Mouse (Mus musculus) brain, embryonic 14.5 days (tissue): ENCODE data around the gene Zfp281. TPM values are rescaled to one million over a fixed set of nuclear protein-coding genes. Genes with fewer than 3 reads are reported as not detected.

Experiments
- DNase-seq: peaks from one replicate; pipeline ENCODE4 v3.0.0-alpha.2; 2011; ENCODE audit warnings: low read depth
- CTCF ChIP-seq: fragments of 200-500 bp; IDR thresholded peaks from 2 replicates; pipeline ENCODE4 v1.5.1; 2012; ENCODE audit warnings: inconsistent platforms, mild to moderate bottlenecking, moderate library complexity, borderline replicate concordance; ENCODE audit not compliant: insufficient read depth, insufficient read length; ENCODE audit errors: extremely low read depth
- POLR2A ChIP-seq: fragments of 200-500 bp; IDR thresholded peaks from 2 replicates; pipeline ENCODE4 v1.6.1; 2012; ENCODE audit warnings: mild to moderate bottlenecking, inconsistent platforms, borderline replicate concordance; ENCODE audit not compliant: poor library complexity, insufficient read depth, insufficient read length, severe bottlenecking; ENCODE audit errors: extremely low read depth
- polyA plus RNA-seq: library from polyadenylated mRNA; depleted of rRNA; stranded (reverse); fragments of >200 nt; gene quantifications from 2 replicates; pipeline ENCODE4 v1.2.3, GENCODE M21; 2012

Zfp281 gene
- polyA plus RNA-seq, 1 experiment: 14.5 TPM

DNA sequence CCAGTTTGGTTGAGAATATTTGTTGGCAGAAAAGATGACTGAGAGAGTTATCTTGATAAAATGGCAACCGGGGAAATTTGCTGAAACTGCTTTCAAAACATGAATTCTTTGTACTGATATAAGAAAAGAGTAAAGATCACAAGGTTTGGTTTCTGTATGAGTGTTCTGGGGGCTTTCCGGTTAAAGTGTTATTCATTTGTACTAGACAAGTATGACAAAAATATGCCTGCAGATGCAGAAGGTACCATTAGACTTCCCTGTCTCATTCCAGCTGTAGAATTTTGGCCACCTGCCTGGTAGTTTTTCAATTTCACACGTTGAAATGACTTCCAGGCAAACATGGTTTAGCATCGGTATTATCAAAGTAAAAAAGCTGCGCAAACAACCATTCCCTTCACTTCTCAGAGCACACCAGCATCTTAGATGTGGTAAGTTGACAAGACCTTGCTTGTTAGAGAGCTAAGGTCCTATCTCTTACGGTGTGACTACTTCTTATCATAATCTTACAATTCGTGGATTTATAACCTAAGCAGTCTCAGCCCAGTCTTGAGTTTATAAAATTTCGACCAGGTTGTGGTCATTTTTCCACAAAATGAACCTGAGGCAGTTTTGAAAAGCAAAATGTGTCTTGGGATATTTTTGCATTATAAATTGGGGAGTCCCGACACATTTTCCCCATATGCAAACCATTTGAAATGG is 23.9 kb upstream of the Zfp281 start:
- TF ChIP-seq POLR2A: no peak
- no peak for TF ChIP-seq CTCF
- DNase-seq: no peak

DNA sequence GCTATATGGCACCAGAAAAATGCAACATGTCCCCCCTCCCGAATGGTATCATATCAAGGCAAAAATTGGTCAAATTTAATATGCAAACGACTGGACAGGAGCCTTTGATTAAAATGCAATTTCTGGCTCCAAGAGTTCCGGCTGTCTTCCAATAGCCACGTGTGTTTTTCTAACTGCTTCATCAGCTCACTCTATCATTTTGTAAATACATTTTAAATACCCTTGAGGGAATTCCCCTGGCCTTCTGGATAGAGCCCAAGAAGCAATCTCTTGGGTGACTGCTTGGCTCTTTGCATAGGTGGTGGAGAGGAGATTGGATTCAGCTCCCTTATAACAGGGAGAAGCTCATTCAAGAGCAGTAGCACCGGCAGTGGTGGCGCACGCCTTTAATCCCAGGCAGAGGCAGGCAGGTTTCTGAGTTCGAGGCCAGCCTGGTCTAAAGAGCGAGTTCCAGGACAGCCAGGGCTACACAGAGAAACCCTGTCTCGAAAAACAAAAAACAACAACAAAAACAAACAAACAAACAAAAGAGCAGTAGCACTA is 23.3 kb upstream of the Zfp281 start:
- TF ChIP-seq POLR2A (no peak), CTCF (no peak)
- no peak for DNase-seq

DNA sequence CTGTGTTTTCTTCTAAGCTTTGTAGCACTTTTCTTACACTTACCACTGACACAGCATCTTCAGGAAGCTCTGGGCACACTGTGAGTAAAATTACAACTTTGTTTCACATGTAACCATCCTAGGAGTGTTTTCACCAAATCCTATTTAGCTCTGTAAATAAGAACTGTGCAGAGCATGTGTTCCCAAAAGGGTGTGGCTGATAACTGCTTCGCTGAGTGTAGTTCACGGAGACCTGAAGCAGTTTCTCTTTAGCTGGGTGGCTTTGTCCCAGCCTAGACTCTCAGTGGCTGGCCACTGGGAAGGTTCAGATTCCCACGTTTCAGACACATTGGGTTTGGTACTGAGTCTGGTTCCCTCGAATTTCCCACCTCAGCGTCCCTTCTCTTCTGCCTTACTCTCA is 22.4 kb upstream of the Zfp281 start:
- DNase-seq: no peak
- no peak for TF ChIP-seq POLR2A
- TF ChIP-seq CTCF: no peak

DNA sequence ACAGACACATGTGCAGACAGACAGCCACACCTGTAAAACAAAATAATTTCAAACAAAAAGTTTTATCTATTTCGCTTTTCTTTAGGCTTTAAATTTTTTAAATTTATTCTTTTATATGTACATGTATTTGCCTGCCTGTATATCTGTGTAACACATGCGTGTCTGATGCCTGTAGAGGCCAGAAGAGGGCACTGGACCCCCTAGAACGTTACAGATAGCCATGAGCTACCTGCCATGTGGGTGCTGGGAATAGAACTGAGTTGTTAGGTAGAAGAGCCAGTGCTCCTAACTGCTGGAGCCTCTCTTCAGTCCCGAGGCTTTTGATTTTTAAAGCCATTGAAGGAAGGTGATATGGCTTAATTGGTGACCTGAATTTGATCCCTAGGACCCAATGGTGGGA is 20.5 kb upstream of the Zfp281 start:
- no peak for DNase-seq
- TF ChIP-seq CTCF: no peak
- no peak for TF ChIP-seq POLR2A

DNA sequence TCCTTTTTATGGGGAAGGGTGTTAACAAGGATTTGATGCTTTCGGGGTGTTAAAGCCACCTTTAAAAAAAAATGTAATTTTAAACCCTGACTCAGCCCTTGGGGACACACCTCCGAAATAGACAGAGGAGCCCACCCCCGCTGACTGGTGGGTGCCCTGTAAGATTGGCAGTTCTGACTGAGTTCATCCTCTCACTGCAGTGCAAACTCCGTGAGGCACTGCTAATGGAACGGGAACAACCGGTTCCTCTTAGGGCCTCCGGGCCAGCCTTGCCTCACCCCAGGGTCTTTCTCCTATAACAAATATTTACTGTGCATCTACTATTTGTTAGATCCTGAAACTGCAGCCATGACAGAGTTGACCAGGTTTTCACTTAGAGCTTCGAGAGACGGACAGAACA is 18.9 kb upstream of the Zfp281 start:
- DNase-seq: no peak
- TF ChIP-seq POLR2A (no peak), CTCF (no peak)

DNA sequence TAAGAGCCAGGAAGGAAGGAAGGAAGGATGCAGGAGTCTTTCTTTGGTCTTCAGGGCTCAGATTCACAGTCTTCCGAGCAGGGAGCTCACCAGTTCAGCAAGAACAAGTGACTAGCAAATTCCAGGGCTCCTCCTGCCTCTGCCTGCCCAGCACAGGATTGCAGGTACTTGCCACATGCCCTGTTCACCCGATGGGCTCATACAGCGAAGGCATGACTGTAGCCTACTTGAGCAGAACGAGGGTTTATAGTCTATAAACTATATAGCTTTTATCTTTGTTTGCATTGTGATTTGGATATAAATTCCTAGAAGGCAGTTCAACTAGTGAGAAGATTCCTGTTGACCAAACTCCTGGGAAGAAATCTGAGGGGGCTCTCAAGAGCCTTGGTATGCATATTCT is 18.4 kb upstream of the Zfp281 start:
- DNase-seq: no peak
- TF ChIP-seq CTCF (no peak), POLR2A (no peak)

DNA sequence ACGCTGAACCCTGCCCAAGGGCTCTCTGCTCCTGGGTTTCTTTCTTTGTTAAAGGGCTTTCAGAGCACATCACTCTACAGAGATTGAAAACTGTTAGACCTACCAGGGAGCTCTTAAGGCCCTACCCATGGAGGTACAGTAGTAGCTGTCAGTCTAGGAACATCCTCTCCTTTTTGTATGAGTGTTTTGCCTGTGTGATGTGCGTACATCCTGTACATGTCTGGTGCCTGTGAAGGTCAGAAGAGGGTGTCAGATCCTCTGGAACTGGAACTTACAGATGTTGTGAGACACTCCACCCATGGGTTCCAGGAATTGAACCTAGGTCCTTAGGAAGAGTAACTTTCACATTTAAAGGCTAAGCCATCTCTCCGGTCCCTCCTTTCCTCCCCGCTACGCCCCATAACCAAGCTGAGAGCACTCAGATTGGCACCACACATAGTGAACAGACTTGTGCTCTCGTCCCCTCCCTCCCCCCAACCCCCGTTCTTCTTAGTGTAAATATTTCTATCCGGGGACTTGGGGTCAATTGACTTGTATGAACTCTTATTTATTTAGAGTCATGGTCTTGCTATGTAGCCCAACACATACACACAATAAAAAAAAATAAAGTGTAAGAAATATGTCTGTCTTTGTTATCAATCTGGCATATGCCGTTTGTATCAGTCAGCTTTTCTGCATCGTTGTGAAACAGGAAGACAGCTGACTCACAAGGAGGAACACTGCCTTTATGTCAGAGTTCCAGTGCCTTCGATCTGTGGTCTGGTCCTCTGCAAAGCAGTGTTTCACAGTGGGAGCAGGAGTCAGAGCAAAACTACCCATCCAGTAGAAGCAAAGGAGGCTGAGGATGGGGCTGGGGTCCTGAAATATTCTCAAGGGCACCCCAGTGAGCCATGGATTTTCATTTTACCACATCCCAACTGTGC is 16.1 kb upstream of the Zfp281 start:
- DNase-seq: no peak
- no peak for TF ChIP-seq POLR2A
- TF ChIP-seq CTCF: no peak

DNA sequence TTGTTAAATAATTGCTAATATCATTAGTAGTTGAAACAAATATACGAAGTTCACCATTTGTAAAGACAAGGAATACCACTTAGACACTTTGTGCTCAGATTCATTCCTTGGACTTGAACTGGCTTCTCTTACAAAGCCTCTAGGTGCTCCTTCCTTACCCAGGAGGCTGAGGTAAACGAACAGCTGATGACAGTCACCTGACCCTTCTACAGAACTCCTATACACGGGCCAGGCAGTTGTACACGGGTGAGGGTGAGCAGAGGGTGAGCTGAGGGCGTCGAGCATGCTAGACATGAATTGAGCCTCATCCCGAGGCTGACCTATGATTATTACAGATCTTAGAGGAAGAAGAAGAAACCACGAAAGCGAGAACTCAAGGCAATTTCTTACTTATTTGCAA is 12.9 kb upstream of the Zfp281 start:
- DNase-seq: no peak
- no peak for TF ChIP-seq POLR2A
- TF ChIP-seq CTCF: no peak

DNA sequence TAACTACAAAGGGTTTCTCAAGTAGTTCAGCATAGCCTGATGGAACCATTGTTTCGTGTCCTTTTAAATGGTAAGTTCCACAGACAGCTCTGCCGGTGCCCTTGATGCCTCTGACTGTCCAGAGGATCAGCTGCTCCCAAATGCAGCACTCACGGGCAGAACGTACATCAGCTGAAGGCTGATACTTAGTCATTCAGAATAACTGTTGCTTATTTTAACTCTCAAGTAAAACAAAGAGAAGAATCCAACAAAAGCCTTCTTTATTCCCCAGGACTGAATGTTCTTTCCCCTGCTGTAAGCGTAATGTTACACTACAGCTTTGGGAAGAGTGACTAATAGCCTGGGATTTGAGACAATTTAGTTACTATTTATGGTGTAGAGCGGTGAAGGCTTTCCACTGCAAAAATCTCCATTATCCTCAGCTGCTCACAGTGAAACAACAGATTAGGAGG is 11.4 kb upstream of the Zfp281 start:
- TF ChIP-seq CTCF (no peak), POLR2A (no peak)
- peak; percentile 13 for DNase-seq

DNA sequence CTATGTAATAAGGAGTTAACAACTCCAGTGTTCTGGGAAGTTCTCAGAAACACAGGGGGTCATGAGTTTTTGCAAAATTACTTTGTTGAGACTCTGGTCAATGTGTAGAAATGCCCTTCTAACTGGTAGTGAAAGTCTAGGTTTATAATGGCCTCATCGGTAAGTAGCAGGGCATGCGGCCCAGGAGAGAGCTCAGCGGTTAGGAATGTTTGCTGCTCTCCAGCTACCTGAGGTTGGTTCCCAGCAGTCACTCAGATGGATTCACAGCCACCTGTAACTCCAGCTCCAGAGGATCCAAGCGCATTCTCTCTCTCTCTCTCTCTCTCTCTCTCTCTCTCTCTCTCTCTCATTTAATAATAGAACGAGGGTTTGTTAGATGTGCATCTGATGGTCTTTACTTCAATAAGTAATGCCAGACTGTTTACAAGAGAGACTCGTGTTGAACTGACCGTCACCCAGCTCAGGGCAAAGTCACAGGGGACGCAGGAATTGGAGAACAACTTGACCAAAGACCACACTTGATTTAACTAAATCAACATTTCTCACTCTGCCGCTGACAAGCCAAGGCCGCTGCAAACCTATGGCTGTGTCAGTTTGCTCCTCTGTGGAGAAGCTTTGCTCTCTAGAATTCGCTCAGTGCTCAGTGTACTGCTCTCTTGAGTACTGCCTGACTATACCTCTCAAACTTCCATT is 9.8 kb upstream of the Zfp281 start:
- TF ChIP-seq CTCF: no peak
- TF ChIP-seq POLR2A: no peak
- no peak for DNase-seq
